Mouse (Mus musculus) erythroblast, embryonic 14.5 days (primary cell): ENCODE data around the gene Zfp451. TPM values are rescaled to one million over a fixed set of nuclear protein-coding genes. Genes with fewer than 3 reads are reported as not detected.

Experiments used
- H3K27me3 ChIP-seq: 2 replicates; pipeline ENCODE4 v1.6.1; 2012; ENCODE audit warnings: inconsistent platforms; ENCODE audit not compliant: control insufficient read depth
- H3K36me3 ChIP-seq: 2 replicates; pipeline ENCODE4 v1.6.1; 2012; ENCODE audit warnings: mild to moderate bottlenecking, inconsistent platforms; ENCODE audit not compliant: control insufficient read depth
- H3K4me1 ChIP-seq: 2 replicates; pipeline ENCODE4 v1.6.1; 2012; ENCODE audit warnings: inconsistent platforms; ENCODE audit not compliant: control insufficient read depth
- H3K4me3 ChIP-seq: replicated peaks from 2 replicates; pipeline ENCODE3; 2012; ENCODE audit warnings: moderate library complexity, mild to moderate bottlenecking, inconsistent platforms
- H3K9me3 ChIP-seq: 2 replicates; pipeline ENCODE4 v1.6.1; 2012; ENCODE audit warnings: low read length, inconsistent platforms, mixed read lengths; ENCODE audit not compliant: control insufficient read depth
- GATA1 ChIP-seq: IDR thresholded peaks from 2 replicates; pipeline ENCODE4 v1.6.1; 2012; ENCODE audit warnings: low read length, inconsistent platforms, mixed read lengths
- TAL1 ChIP-seq: IDR thresholded peaks from 3 replicates; pipeline ENCODE4 v1.6.1; 2012; ENCODE audit warnings: low read length, inconsistent platforms, mixed read lengths
- polyA plus RNA-seq: library from polyadenylated mRNA; stranded (reverse); fragments of >175 nt; gene quantifications from 2 replicates; pipeline ENCODE4 v1.2.3, GENCODE M21; 2012

The Zfp451 gene
- polyA plus RNA-seq, 1 experiment, result 0.13 TPM

DNA sequence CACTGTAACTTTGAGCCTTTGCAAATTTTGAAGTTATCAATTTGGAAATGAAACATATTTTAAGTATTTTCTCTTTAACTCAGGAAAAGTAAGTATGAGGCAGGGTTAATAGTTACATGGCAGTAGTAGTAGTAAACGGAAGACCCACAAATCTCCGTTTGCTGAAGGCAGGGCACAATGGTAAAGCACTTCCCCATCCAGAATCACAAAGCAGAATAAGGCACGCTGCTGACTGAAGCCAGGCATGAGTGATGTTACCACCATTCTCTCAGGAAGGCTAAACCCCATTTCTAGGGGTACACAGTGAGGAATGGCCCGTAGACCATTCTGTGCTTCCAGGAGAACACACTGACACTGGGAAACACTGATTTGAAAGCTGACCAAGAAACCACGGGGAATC is 26.3 kb downstream of the Zfp451 start:
- Histone ChIP-seq H3K4me1 (no peaks in the 10 kb centered on the region; the same call in 1 of the 2 replicates), H3K27me3 (no peaks in the 10 kb centered on the region), H3K9me3 (no peaks in the 10 kb centered on the region), H3K36me3 (peaks cover 16% of the 10 kb centered on the region), H3K4me3 (no peak overlapping the region)
- TF ChIP-seq TAL1 (no peak), GATA1 (no peak)

DNA sequence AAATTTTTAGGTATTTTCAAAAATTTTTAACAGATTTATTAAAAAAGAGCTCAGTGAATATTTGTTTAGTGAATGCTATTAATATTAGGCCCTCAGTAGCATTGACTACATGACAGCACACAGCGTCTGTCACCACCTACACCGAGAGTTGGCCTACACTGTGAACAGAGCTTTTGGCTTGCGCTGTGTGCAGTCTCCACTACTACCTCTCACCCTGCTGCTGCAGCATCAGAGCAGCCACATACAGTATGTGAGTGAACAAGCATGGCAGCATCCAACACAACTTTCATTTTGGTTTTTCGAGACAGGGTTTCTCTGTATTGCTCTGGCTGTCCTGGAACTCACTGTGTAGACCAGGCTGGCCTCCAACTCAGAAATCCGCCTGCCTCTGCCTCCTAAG is 29.8 kb downstream of the Zfp451 start:
- Histone ChIP-seq H3K9me3 (no peaks in the 10 kb centered on the region), H3K4me3 (no peak overlapping the region), H3K27me3 (no peaks in the 10 kb centered on the region), H3K36me3 (peaks cover 32% of the 10 kb centered on the region), H3K4me1 (no peaks in the 10 kb centered on the region)
- TF ChIP-seq GATA1, result no peak
- TF ChIP-seq TAL1, result no peak

DNA sequence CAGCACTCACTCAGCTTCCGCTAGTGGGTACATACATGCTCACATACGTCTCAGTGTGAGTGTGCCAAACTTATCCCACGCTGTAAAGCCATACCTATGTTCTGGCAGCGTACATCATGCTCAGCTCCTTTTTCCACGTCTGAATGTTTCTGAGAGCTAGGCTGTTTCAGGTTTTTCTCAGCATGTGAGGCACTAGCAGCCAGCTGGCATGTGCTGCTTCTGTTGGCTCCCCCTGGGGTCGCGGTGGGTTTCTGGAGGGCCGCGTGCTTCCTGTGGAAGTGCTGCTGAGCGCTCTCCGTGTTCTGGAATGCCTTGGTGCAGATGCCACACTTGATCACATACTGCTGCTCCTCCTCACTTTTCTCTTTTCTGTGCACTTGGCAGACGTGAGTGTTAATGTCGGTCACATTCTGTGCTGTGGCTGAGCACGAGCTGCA is 38.2 kb downstream of the Zfp451 start:
- Histone ChIP-seq H3K27me3 (no peaks in the 10 kb centered on the region), H3K4me1 (no peaks in the 10 kb centered on the region), H3K9me3 (no peaks in the 10 kb centered on the region), H3K36me3 (peaks cover 65% of the 10 kb centered on the region), H3K4me3 (no peak overlapping the region)
- TF ChIP-seq GATA1 (no peak), TAL1 (no peak)

DNA sequence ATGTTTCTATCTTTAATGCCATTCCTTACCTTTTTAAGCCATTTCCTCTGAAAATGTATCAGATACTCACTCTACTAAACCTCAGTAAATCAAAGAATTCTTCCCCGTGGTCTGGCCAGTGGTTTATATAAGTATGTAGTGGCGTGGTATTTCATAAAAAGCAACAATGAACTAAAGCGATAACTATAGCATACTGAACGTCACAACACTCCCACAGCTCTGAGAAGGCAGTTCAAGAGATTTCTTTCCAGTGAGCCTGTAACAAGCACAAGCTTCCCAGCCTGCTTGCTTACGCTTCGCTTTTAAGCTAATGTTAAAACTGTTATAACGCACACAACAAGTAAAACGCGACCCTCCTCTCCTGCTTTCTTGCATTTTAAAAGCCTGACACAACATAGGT is 42.3 kb downstream of the Zfp451 start:
- Histone ChIP-seq H3K4me1 (no peaks in the 10 kb centered on the region), H3K27me3 (no peaks in the 10 kb centered on the region), H3K4me3 (no peak overlapping the region), H3K9me3 (no peaks in the 10 kb centered on the region), H3K36me3 (peaks cover 77% of the 10 kb centered on the region)
- TF ChIP-seq GATA1, result no peak
- no peak for TF ChIP-seq TAL1

DNA sequence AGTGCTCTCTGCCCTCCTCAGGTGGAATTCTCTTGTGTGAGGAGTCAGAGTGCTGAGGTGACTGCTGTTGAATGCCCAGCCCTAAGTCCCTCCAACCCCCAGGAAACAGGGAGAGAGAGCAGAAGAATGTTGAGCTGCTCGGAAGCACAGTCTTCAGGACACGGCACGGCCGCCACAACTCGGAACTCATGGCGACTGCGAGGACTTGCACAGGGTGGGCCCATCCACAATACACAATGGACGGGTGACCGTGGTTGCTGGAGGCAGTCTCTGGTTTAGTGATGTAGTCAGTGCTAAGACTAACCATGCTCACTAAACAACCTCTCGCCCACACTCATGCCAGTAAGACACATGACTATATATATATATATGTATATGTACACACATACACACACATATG is 42.8 kb downstream of the Zfp451 start:
- TF ChIP-seq TAL1, result no peak
- TF ChIP-seq GATA1, result no peak
- peaks cover 77% of the 10 kb centered on the region for H3K36me3 ChIP-seq
- H3K9me3 ChIP-seq, result no peaks in the 10 kb centered on the region
- no peaks in the 10 kb centered on the region for H3K4me1 ChIP-seq
- H3K4me3 ChIP-seq, result no peak overlapping the region
- H3K27me3 ChIP-seq, result no peaks in the 10 kb centered on the region

DNA sequence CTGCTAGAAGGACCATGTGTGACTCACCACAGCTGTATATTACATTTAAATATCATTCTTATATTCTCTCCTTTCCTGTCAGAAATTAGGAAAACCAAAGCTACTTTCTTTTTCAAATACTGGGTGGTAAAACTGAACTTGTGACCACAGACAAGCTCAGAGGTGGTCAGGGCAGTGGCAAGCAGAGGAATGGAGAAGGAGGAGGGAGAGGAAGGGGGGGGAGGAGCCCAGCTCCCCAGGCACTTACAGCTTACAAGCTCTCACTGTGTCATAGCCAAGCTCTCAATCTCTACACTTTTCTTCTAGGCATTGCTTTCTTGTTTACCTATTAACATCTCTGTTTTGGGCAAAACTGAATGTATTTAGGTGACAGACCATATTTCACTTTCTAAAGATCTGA is 45.6 kb downstream of the Zfp451 start:
- H3K27me3 ChIP-seq, result no peaks in the 10 kb centered on the region
- H3K9me3 ChIP-seq, result no peaks in the 10 kb centered on the region
- H3K4me1 ChIP-seq, result peaks cover 6% of the 10 kb centered on the region
- H3K4me3 ChIP-seq, result no peak overlapping the region
- TF ChIP-seq GATA1, result no peak
- TF ChIP-seq TAL1, result no peak
- peaks cover 77% of the 10 kb centered on the region for H3K36me3 ChIP-seq

DNA sequence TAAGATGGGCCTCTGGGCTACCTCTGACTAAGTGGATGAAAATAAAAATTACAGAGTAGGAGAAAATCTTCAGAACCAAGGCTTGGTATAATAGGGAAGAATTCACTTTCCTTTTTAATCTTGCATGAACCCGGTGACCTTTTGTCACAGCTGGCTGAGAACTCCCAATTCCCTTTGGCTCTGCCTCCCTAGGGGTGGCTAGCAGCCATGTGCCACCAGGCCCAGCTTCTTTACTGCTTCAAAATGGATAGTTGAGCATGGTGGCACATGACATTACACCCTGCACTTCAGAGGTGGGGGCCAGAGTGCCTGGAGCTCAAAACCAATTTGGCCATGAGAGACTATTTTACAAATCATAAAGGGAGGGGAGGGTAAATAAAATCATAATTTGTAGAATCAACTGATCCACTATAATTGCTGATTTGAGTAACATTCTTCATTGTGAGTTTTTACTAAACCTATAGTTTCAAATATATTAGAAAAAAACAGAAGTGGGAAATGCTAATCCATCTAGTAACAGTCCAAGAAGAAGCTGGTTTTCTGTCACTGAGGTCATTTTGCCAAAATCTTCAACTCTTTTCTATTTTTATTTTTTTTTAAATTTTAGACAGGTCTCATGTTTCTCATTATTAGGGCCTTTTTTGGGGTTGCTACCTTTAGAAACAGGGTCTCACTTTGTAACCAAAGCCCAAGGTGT is 46.2 kb downstream of the Zfp451 start:
- TF ChIP-seq TAL1, result no peak
- no peak for TF ChIP-seq GATA1
- Histone ChIP-seq H3K9me3 (no peaks in the 10 kb centered on the region), H3K36me3 (peaks cover 76% of the 10 kb centered on the region), H3K4me3 (no peak overlapping the region), H3K4me1 (peaks cover 6% of the 10 kb centered on the region), H3K27me3 (no peaks in the 10 kb centered on the region)

DNA sequence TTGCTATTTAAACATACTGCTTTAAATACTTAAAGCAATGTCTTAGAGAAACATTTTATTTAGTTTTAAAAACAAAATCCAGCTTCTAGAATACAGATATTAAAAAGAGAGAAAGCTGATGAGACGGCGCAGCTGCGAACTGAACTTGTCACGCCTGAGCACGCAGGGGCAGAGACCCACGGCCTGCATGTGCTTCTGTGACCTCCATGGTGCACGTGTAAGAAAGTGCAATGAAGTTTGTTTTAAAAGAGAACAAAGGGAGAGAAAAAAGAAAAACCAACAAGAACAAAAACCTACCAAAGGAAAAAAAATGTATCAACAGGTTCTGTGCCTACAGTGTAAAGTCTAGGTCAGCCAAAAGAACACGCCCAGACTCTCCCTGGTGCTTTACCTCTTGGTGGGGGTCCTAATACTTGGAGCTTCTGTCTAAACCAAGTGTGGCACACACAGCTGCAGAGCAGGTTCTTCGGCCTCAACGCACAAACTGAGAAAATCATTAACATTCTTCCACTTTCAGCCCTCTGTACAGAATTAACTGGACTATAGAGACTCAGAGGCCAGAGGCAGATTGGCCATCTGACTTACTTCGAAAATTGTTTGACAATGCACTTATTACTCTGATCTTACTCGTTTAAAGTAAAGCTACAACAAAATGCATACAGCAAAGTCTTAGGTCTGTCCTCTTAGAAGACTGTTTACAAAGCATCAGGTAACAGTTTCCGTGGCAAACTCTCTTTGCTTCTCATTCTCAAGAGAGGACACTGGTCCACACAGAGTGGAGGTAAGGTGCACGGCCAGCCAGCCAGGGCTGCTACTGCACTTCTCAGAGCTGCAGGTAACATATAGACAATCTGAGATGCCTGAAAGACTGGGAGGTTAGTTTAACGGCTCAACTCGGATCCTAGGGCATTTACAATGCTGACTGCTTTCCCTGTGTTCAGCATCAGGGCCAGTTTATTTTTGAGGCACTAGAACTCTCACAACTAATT is 47.6 kb downstream of the Zfp451 start:
- Histone ChIP-seq H3K9me3 (no peaks in the 10 kb centered on the region), H3K36me3 (peaks cover 72% of the 10 kb centered on the region), H3K4me3 (no peak overlapping the region), H3K27me3 (no peaks in the 10 kb centered on the region), H3K4me1 (peaks cover 6% of the 10 kb centered on the region)
- TF ChIP-seq TAL1, result no peak
- TF ChIP-seq GATA1, result no peak

DNA sequence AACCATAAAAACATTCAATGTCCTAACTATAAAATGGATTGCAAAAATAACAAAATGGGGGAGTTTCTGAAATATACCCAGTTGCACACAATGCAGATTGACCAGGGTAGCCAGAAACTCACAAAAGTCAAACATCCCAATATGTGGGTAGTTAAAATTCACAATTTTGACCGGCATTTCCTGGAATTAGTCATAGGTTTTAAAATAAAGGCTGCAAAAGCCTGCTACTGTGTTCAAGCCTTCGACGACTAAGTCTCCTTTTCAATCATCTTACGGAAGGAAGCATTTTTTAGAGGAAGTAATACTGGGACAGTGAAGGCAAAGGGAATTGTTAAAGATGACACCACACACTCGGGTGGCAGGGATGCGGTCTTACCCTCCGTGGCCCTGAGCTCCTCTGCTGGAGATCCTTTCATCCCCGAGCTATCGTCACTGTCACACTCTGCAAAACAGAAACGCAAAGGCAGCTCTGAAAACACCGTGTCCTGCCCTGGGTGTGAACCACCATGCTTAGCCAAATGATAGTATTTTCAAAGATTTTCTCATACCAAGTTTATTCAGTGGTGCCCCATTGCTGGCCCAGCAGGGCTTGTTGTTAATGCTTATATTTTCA is 48.8 kb downstream of the Zfp451 start:
- peaks cover 67% of the 10 kb centered on the region for H3K36me3 ChIP-seq
- no peak overlapping the region for H3K4me3 ChIP-seq
- no peaks in the 10 kb centered on the region for H3K9me3 ChIP-seq
- no peaks in the 10 kb centered on the region for H3K27me3 ChIP-seq
- TF ChIP-seq GATA1, result no peak
- TF ChIP-seq TAL1, result no peak
- H3K4me1 ChIP-seq, result peaks cover 6% of the 10 kb centered on the region
